In genomic region chr5:114796299-114797012, GRCm38 (mm10) we compare ENCODE assay signal across 8 mouse cellular contexts. TPM values are rescaled to one million over a fixed set of nuclear protein-coding genes. Genes with fewer than 3 reads are reported as not detected.
A peak's percentile ranks its signal among the peaks of the same experiment; 100 is the strongest.
DNase-seq lines count a peak whose midpoint lies in the region; ATAC-seq lines count a peak whose summit lies in the region.

No protein-coding gene starts in this region.

- no peaks in the 10 kb centered on the region for H3K9me3 ChIP-seq in kidney, embryonic 16.5 days (ENCODE audit: low read length)
- no peaks in the 10 kb centered on the region for H3K9me3 ChIP-seq in hindbrain, embryonic 10.5 days

- H3K4me3 ChIP-seq in kidney, embryonic 16.5 days (ENCODE audit: low read length): peak overlapping the region; percentile 27
- H3K4me3 ChIP-seq in hindbrain, embryonic 10.5 days: peak overlapping the region; percentile 52

- ATAC-seq in kidney, embryonic 16.5 days (ENCODE audit: low FRiP score, low TSS enrichment): peak; percentile 36; the same call in 1 of the 2 replicates

- whole genome bisulfite sequencing in kidney, embryonic 16.5 days: 7% methylated on average over 40 of the region's 40 CpGs
- WGBS in hindbrain, embryonic 10.5 days: 3% methylated on average over 40 of the region's 40 CpGs

- peaks cover 37% of the 10 kb centered on the region for H3K36me3 ChIP-seq in kidney, embryonic 16.5 days (ENCODE audit: insufficient read depth, low read length)
- H3K36me3 ChIP-seq in hindbrain, embryonic 10.5 days: peaks cover 70% of the 10 kb centered on the region

- DNase-seq in kidney, postnatal 14 days: no peak
- peak; percentile 50 for DNase-seq in cerebellum, adult 8-10 months
- DNase-seq in hindbrain, embryonic 10.5 days (ENCODE audit: low spot score): peak; percentile 54
- peak; percentile 38 to 83 for DNase-seq in lung, postnatal 4 days
- DNase-seq in ovary, postnatal 14 days (ENCODE audit: low spot score): no peak
- no peak for DNase-seq in urinary bladder, postnatal 36 days (ENCODE audit: low spot score in 2 of 2)
- DNase-seq in gastrocnemius, postnatal 10 days: no peak

- H3K27me3 ChIP-seq in kidney, embryonic 16.5 days (ENCODE audit: insufficient read depth, low read length): no peaks in the 10 kb centered on the region
- H3K27me3 ChIP-seq in hindbrain, embryonic 10.5 days (ENCODE audit: insufficient read depth, poor library complexity, severe bottlenecking): 0 out of 2 replicates have a peak, but pooled peaks cover 3% of the 10 kb centered on the region

- no peak overlapping the region for H3K27ac ChIP-seq in kidney, embryonic 16.5 days (ENCODE audit: low read length)
- peak overlapping the region; percentile 85 for H3K27ac ChIP-seq in hindbrain, embryonic 10.5 days

- H3K9ac ChIP-seq in kidney, embryonic 16.5 days (replicated peaks; ENCODE audit: low read length): no peak overlapping the region

- H3K4me2 ChIP-seq in kidney, embryonic 16.5 days (replicated peaks; ENCODE audit: low read depth, low read length): peak overlapping the region; percentile 50

- H3K4me1 ChIP-seq in kidney, embryonic 16.5 days (ENCODE audit: insufficient read depth, low read length): peaks cover 14% of the 10 kb centered on the region; the same call in 1 of the 2 replicates
- H3K4me1 ChIP-seq in hindbrain, embryonic 10.5 days (replicated peaks): peaks cover 52% of the 10 kb centered on the region

RNA-seq across cellular contexts. Expression of gene Git2, which starts 21.1 kb away (rescaled TPM):
- 45.7 and 50.1 TPM in 2 replicates for polyA plus RNA-seq in kidney, embryonic 16.5 days (2015; fragmentation: Nextera tagmentation; extraction: Ambion mirVana)
- 39.3 and 39.7 TPM in 2 replicates for polyA plus RNA-seq in hindbrain, embryonic 10.5 days (2016; fragmentation: Nextera tagmentation; extraction: Ambion mirVana)
- 10 to 100 TPM; 25.5 to 31.9 TPM for total RNA-seq in gastrocnemius, postnatal 10 days (2021)

RNA-seq across cellular contexts. Expression of gene Ankrd13a, which starts 22.0 kb away (rescaled TPM):
- polyA plus RNA-seq in kidney, embryonic 16.5 days (2015; fragmentation: Nextera tagmentation; extraction: Ambion mirVana): 15.6 and 33.9 TPM in 2 replicates
- 59.7 and 74.1 TPM in 2 replicates for polyA plus RNA-seq in hindbrain, embryonic 10.5 days (2016; fragmentation: Nextera tagmentation; extraction: Ambion mirVana)
- total RNA-seq in gastrocnemius, postnatal 10 days (2021): 10 to 100 TPM; 37.1 to 39.5 TPM

RNA-seq across cellular contexts. Expression of gene 1500011B03Rik, which starts 26.8 kb away (rescaled TPM):
- polyA plus RNA-seq in kidney, embryonic 16.5 days (2015; fragmentation: Nextera tagmentation; extraction: Ambion mirVana): 105 and 111 TPM in 2 replicates
- polyA plus RNA-seq in hindbrain, embryonic 10.5 days (2016; fragmentation: Nextera tagmentation; extraction: Ambion mirVana): 126 and 159 TPM in 2 replicates
- 10 to 100 TPM; 18.2 to 18.9 TPM for total RNA-seq in gastrocnemius, postnatal 10 days (2021)

RNA-seq across cellular contexts. Expression of gene 4930519G04Rik, which starts 57.0 kb away (rescaled TPM):
- not detected in 2 replicates for polyA plus RNA-seq in kidney, embryonic 16.5 days (2015; fragmentation: Nextera tagmentation; extraction: Ambion mirVana)
- polyA plus RNA-seq in hindbrain, embryonic 10.5 days (2016; fragmentation: Nextera tagmentation; extraction: Ambion mirVana): not detected in 2 replicates
- not detected for total RNA-seq in gastrocnemius, postnatal 10 days (2021)

Comparison
In these comparisons a context has a peak if more than half of its experiments do, and no peak if none do; other contexts are left out.
1. DNase-seq: peak in cerebellum, adult 8-10 months (single experiment), hindbrain, embryonic 10.5 days (single experiment) and lung, postnatal 4 days (2 of 2); none in kidney, postnatal 14 days (single experiment), ovary, postnatal 14 days (single experiment), urinary bladder, postnatal 36 days (0 of 2) and gastrocnemius, postnatal 10 days (single experiment).